Mouse (Mus musculus) olfactory bulb, adult 2 months (tissue): ENCODE data around the gene Nfic. TPM values are rescaled to one million over a fixed set of nuclear protein-coding genes. Genes with fewer than 3 reads are reported as not detected.

Source experiments
- H3K27ac ChIP-seq: fragments of 200-500 bp; 2 replicates; pipeline ENCODE4 v1.5.1; 2012; ENCODE audit warnings: low read depth, low read length; ENCODE audit not compliant: insufficient read depth
- H3K4me1 ChIP-seq: fragments of 200-500 bp; 2 replicates; pipeline ENCODE4 v1.6.1; 2012; ENCODE audit warnings: low read length; ENCODE audit not compliant: control insufficient read depth, insufficient read depth
- H3K4me3 ChIP-seq: fragments of 200-500 bp; 2 replicates; pipeline ENCODE4 v1.5.1; 2012; ENCODE audit warnings: mild to moderate bottlenecking, low read depth, low read length, moderate library complexity; ENCODE audit not compliant: insufficient read depth
- CTCF ChIP-seq: fragments of 200-500 bp; IDR thresholded peaks from 2 replicates; pipeline ENCODE4 v1.5.1; 2012; ENCODE audit warnings: low read depth, mild to moderate bottlenecking, low read length, moderate library complexity; ENCODE audit not compliant: insufficient read depth
- POLR2A ChIP-seq: fragments of 200-500 bp; IDR thresholded peaks from 2 replicates; pipeline ENCODE4 v1.6.1; 2012; ENCODE audit warnings: mild to moderate bottlenecking, low read depth, low read length, moderate library complexity; ENCODE audit not compliant: insufficient read depth
- WGBS: fragments of 180-500 bp; shearing (Covaris S2); methylation state at CpG from one replicate; pipeline ENCODE4 v1.1.7; 2018; 5-methylcytosine and 5-hydroxymethylcytosine counted together
- polyA plus RNA-seq: library from polyadenylated mRNA; stranded (reverse); fragments of >200 nt; gene quantifications from 2 replicates; pipeline ENCODE4 v1.2.4, GENCODE M21; 2012; ENCODE audit warnings: low replicate concordance; ENCODE audit not compliant: missing spikeins, insufficient read depth, insufficient read length

Nfic gene
- polyA plus RNA-seq, 1 experiment = not detected

DNA sequence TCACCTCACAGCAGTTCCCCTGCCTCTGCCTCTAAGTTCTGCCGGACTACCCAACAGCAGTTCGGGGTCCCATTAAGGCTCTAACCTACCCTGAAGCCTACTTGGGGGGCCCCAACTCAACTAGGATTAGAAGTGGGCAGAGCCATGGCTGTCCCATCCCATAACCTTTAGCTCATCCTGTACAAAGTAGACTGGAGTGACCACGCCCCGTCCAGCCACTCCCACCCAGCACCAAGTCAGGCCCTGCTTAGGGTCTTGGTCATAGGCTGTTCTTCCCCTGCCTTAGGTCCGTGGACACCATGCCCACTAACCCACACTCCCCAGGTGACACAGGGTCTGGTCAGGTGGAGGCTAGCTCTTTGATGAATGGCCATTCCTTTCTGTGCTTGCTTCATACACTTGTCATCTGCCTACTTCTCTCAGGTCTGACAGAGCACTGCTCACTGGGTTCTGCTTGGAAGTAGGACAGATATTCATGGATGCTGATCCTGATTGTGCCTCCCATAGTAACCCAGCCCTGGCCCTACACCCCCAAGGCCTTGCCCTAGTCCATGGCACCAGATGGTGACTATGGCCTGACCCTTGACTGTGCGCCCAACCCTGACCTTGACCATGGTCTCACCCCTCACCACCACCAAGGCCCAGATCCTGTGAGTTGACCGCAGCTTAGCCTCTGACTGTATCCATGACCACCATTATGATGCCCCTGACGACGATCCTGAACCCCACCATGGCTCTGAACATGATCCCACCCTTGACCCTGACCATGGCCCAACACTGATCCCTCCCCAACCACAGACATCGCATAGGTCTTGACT lies 36.1 kb downstream of the Nfic start:
- 92% methylated on average over 10 of the region's 10 CpGs for WGBS
- H3K27ac ChIP-seq = 0 out of 2 replicates have a peak overlapping the region, but pooled peaks have one; percentile 4
- H3K4me3 ChIP-seq = no peak overlapping the region
- peaks cover 83% of the 10 kb centered on the region for H3K4me1 ChIP-seq
- TF ChIP-seq POLR2A (no peak), CTCF (no peak)

DNA sequence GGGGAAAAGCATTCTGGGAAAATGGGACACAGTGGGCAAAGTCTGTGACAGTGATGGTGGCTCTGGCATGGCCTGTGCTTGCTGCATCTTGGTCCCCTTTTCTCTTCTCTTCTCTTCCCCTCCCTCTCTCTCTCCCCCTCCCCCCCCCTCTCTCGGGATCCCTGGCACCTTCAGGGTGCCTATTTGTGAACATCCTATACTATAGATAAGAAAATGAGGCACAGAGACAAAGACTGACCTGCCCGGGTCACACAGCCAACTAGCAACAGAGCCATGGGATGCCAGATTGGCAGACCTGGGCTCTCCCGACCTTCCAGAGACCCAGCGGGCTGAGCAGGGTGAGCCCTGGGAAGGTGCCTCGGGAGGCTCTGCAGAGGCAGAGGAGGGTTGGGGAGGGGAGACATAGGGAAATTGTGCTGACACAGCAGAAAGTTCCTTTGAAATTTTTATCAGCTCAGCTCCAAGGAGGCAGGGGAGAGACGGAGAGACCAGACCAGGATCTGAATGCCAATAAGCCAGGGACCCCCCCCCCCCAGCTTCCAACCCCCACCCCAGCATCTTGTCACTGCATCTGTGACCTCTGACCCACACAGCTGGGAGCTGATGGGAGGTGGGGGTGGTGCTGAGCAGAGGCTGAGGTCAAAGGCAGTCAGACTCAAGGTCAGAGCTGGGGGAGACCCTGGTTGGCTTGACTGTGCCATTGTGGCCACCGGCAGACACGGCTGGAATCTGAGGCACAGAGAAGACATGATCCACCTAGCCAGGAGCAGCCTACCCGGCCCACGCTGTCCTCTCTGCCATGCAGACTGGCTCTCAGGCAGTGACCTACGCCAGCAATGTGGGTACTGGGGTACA lies 37.0 kb downstream of the Nfic start:
- TF ChIP-seq POLR2A (no peak), CTCF (no peak)
- 54% methylated on average over 11 of the region's 11 CpGs for WGBS
- peak overlapping the region; percentile 80; the same call in 1 of the 2 replicates for H3K27ac ChIP-seq
- peaks cover 84% of the 10 kb centered on the region for H3K4me1 ChIP-seq
- H3K4me3 ChIP-seq = no peak overlapping the region

DNA sequence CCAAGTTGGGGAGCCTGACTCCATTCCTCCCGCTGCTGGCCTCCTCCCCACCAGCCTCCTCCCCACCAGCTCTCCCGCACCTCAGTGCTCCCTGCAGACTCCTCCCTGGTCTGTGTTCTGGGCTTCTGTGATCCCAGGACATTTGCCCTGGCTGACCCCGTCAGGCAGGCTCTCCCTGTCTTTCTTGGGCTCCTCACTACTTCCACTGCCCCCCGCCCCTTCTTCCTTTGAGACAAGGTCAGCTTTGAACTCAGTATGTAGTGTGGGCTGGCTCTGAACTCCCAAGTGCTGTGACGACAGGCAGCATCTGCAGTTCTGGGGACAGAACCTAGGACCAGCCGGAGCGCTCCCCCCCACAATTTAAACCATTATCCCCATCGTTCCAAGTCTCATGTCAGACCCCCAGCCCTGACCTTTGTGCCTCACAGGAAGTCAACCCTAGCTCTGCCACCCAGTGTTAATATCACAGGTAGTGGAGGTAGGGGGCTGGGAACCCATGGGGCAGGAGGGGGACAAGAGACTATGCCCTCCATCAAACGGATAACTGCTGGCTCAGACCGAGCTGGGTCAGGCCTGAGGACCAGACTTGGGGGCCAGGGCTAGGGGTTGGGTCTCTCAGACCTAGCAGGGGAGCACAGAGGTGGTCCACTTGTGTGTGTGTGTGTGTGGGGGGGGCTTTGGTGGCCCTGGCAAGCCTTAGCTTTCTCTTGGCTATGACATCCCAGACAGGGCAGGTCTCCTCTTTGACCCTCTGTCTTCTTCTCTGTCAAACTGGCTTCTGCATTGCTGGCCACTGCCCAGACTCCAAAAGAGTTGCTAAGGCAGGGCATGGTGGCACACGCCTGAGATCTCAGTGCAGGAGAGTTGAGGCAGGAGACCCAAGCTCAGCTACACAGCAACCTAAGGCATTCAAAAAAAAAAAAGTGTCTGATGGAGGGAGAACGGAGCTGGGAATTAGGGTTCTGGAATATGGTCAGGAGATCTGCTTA lies 37.9 kb downstream of the Nfic start:
- 39% methylated on average over 12 of the region's 12 CpGs for WGBS
- H3K4me1 ChIP-seq = peaks cover 92% of the 10 kb centered on the region
- no peak overlapping the region for H3K4me3 ChIP-seq
- peak overlapping the region; percentile 80 for H3K27ac ChIP-seq
- TF ChIP-seq CTCF = no peak
- 0 out of 2 replicates have a peak, but pooled peaks have one; percentile 24 for TF ChIP-seq POLR2A

DNA sequence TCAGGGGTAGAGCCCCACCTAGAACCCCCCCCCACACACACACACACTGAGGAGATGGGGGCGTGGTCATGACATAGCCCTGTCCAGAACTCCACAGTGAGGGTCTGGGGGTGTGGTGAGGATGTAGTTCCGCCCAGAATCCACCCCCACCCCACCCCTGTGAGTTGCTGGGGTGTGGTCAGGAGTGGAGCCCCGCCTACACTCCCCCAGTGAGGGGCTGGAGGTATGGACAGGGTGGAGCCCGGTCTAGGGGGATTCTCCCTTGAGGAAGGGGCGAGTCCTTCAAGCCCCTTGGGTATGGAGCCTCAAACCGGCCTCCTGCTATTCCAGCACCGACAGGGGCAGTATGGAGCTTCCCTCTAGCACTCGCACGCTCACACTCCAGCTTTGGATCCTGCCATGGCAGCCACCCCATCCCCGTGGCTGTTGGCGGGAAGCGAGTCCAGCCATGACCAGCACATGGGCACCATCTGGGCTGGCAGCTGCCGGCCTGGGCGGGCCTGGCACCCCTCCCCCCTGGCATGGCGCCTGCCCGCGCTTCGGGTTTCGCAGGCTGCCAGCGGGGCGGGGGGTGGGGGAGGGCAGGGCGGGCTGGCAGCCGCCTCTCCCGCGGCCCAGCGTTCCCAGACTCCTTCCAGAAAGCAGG lies 38.7 kb downstream of the Nfic start:
- no peak for TF ChIP-seq POLR2A
- peak; percentile 47; the same call in 1 of the 2 replicates for TF ChIP-seq CTCF
- WGBS = 2% methylated on average over 26 of the region's 26 CpGs
- Histone ChIP-seq H3K4me1 (peaks cover 95% of the 10 kb centered on the region), H3K4me3 (peak overlapping the region; percentile 43), H3K27ac (peak overlapping the region; percentile 80)

DNA sequence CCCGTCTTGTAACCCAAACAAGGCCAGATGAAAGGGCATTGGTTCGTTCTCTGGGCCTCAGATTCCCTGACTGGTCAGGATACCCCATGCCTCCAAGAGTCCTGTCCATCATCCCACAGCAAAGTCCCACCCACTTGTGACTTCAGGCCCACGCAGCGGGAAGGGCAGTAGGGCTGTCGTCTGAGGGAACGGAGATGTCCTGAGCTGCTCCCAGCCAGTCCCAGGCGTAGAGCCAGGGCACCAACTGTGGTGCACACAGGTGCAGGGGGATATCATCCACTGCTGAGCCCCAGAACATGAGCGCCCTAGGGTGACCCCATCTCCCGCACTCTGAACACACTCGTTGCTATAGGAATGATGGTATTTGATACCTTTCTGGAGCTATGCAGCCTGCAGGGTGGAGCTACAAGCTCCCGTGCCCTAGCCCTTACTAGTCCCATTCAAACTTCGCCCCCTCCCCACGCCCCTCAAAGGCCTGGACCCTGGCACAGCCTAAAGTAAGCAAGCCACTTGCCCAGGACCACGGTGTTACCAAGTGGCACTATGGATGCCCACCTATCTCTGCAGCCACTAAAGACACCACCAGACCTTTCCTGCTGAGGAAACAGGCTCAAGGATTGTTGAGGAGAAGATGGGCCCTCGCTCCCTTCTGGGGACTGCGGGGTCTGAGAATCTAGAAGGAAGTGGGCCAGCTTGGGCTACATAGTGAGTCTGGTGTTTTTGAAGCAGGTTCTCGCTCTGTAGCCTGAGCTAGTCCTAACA lies 39.7 kb downstream of the Nfic start:
- no peak for TF ChIP-seq POLR2A
- no peak for TF ChIP-seq CTCF
- H3K4me3 ChIP-seq = no peak overlapping the region
- H3K4me1 ChIP-seq = peaks cover 97% of the 10 kb centered on the region
- WGBS = 66% methylated on average over 17 of the region's 17 CpGs
- H3K27ac ChIP-seq = peak overlapping the region; percentile 75

DNA sequence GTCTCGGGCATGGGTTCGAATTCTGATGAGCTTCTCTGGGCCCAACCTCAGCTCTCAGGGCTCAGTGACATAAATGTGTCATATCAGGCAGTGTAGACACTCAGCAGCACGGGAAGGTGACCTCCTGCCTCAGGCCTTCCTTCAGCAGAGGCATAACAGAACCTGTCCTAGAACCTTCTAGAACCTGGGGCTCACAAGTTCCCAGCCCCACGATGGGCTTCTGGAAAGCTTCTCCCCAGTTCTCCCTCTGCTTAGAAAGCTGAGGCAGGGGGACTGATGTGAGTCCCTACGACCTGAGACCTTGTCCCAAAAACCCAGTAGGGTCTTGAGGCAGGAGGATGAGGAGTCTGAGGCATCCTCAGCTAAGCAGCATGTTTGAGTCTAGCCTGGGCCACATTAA lies 40.3 kb downstream of the Nfic start:
- whole genome bisulfite sequencing = 77% methylated on average over 5 of the region's 5 CpGs
- peaks cover 96% of the 10 kb centered on the region for H3K4me1 ChIP-seq
- no peak for TF ChIP-seq POLR2A
- no peak for TF ChIP-seq CTCF
- no peak overlapping the region for H3K4me3 ChIP-seq
- peak overlapping the region; percentile 75 for H3K27ac ChIP-seq

DNA sequence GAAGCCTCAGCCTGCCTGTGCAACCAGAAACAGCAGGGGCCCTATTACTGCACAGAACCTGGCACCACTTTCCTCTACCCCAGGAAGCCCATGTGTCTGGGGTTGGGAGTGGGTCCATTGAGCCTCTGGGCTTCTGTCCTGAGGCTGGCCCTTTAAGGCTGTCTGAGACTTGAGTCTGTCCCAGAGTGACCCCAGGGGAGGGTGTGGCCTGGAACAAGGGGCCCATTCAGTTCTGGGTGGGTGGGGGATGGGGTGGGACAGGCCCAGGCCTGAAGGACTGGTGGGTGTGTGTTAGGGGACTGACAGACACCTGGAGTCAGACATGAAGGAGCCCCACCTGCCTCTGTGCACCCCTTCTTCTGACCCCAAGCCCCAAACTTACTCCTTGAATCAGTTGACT lies 40.8 kb downstream of the Nfic start:
- Histone ChIP-seq H3K27ac (peak overlapping the region; percentile 91), H3K4me3 (no peak overlapping the region), H3K4me1 (peaks cover 96% of the 10 kb centered on the region)
- TF ChIP-seq POLR2A = no peak
- no peak for TF ChIP-seq CTCF
